Mouse (Mus musculus): Measurements from ENCODE around the gene Zpr1.

Zpr1 gene

GRCm38 (mm10) chr9:46272677-46273454 lies at the start of gene Zpr1:
Gene Zpr1, plus strand, starts transcription at chr9:46273064.
- DNase-seq: peak; percentile 88

- DNase-seq: no peak
These were observed 49.8 kb upstream of the Zpr1 start for GRCm38 (mm10) chr9:46223090-46223489.

- no peak for DNase-seq
These were observed 48.8 kb upstream of the Zpr1 start for GRCm38 (mm10) chr9:46224101-46224500.

- DNase-seq: no peak
These were observed 47.8 kb upstream of the Zpr1 start for GRCm38 (mm10) chr9:46224945-46225660.

- no peak for DNase-seq
These were observed 45.7 kb upstream of the Zpr1 start for GRCm38 (mm10) chr9:46227064-46227614.

- no peak for DNase-seq
These were observed 44.4 kb upstream of the Zpr1 start, which contains the start of gene Apoa1 for GRCm38 (mm10) chr9:46228491-46228890. Gene Apoa1, plus strand, starts transcription at chr9:46228580.

GRCm38 (mm10) chr9:46229573-46230449 lies 43.1 kb upstream of the Zpr1 start:
- peak; percentile 95 for DNase-seq

GRCm38 (mm10) chr9:46230450-46230975 lies 42.4 kb upstream of the Zpr1 start:
- DNase-seq: no peak

GRCm38 (mm10) chr9:46235196-46235595 lies 37.7 kb upstream of the Zpr1 start:
- peak; percentile 63 for DNase-seq

- no peak for DNase-seq
These were observed 37.4 kb upstream of the Zpr1 start, which contains the start of gene Apoc3 for GRCm38 (mm10) chr9:46235596-46235648. Gene Apoc3, minus strand, starts transcription at chr9:46235636.

- DNase-seq: no peak
These were observed 37.2 kb upstream of the Zpr1 start for GRCm38 (mm10) chr9:46235649-46236048.

- no peak for DNase-seq
These were observed 34.0 kb upstream of the Zpr1 start for GRCm38 (mm10) chr9:46238850-46239249.

- no peak for DNase-seq
These were observed 32.2 kb upstream of the Zpr1 start, which contains the start of gene Apoa4 for GRCm38 (mm10) chr9:46240526-46241153. Gene Apoa4, plus strand, starts transcription at chr9:46240696.

- no peak for DNase-seq
These were observed 31.0 kb upstream of the Zpr1 start for GRCm38 (mm10) chr9:46241818-46242217.

GRCm38 (mm10) chr9:46243122-46243521 lies 29.7 kb upstream of the Zpr1 start:
- DNase-seq: no peak

- no peak for DNase-seq
These were observed 29.3 kb upstream of the Zpr1 start for GRCm38 (mm10) chr9:46243584-46243983.

GRCm38 (mm10) chr9:46246752-46247324 lies 26.0 kb upstream of the Zpr1 start:
- no peak for DNase-seq

GRCm38 (mm10) chr9:46256177-46256576 lies 16.7 kb upstream of the Zpr1 start:
- no peak for DNase-seq

- no peak for DNase-seq
These were observed 16.0 kb upstream of the Zpr1 start for GRCm38 (mm10) chr9:46256658-46257385.

GRCm38 (mm10) chr9:46257546-46257945 lies 15.3 kb upstream of the Zpr1 start:
- DNase-seq: no peak

GRCm38 (mm10) chr9:46259111-46259510 lies 13.8 kb upstream of the Zpr1 start:
- no peak for DNase-seq

- DNase-seq: no peak
These were observed 11.7 kb upstream of the Zpr1 start for GRCm38 (mm10) chr9:46261131-46261530.
